ENCODE assay signal across 9 mouse cellular contexts in the genomic region with DNA sequence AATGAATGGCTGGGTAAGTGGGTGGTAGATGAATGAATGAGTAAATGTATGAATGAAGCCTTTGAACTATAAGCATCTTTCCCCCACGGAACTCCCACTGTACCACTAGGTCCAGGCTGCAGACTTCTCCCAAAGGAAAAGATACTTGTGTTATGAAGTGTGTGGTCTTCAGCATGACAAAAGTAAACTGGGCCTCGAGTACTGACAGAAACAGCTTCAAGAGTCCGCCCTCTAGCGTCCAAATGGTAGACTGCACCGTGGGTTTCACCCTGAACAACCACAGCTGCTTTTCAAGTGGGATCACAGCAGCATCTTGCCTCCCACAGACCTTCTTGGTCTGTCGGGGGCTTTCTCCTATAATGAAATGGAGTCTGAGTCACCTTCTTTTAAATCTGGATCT. TPM values are rescaled to one million over a fixed set of nuclear protein-coding genes. Genes with fewer than 3 reads are reported as not detected.
DNase-seq lines count a peak whose midpoint lies in the region; ATAC-seq and TF ChIP-seq lines count a peak whose summit lies in the region.
"Had no signal": no experiment of that assay in that cellular context is flagged by ENCODE, and none has a peak within 500 bp of the region (broad histone marks: within the 10 kb centered on the region; RNA-seq: fewer than 3 reads in every experiment).

No protein-coding gene starts in this region.

- no peak for ATAC-seq in activated CD4-positive, CD25-positive, alpha-beta regulatory T cell, adult 4 months

- no peaks in the 10 kb centered on the region for H3K4me1 ChIP-seq in E14TG2a.4 (replicated peaks; ENCODE audit: low read depth, low read length)
- H3K4me1 ChIP-seq: limb, embryonic 12.5 days had no signal

- peak; percentile 36 to 85 for DNase-seq in adrenal gland, adult (ENCODE audit: inconsistent age in 2 of 2, low spot score in 1 of 2)
- DNase-seq in embryo, embryonic 10.5 days (ENCODE audit: low spot score): peak; percentile 80
- DNase-seq in heart, postnatal 4 days: peak; percentile 77
- peak; percentile 68 to 90 for DNase-seq in layer of hippocampus, postnatal 25 days (ENCODE audit: extremely low spot score in 1 of 2, low spot score in 1 of 2)
- peak; percentile 65 for DNase-seq in mesoderm, embryonic 11.5 days (ENCODE audit: low read depth, low spot score)
- peak; percentile 86 for DNase-seq in right cerebral cortex, postnatal 4 days

- H3K9me3 ChIP-seq in E14TG2a.4 (ENCODE audit: low read length): no peaks in the 10 kb centered on the region
- H3K9me3 ChIP-seq: limb, embryonic 12.5 days had no signal

- no peaks in the 10 kb centered on the region for H3K36me3 ChIP-seq in E14TG2a.4 (ENCODE audit: insufficient read depth, low read length)
- H3K36me3 ChIP-seq: limb, embryonic 12.5 days had no signal

- peak; percentile 97 for TF ChIP-seq CTCF in E14TG2a.4 (conservative IDR thresholded peaks at IDR 0.05; ENCODE audit: low read length)

- no peak overlapping the region for H3K4me3 ChIP-seq in E14TG2a.4 (replicated peaks; ENCODE audit: low read length)
- H3K4me3 ChIP-seq: limb, embryonic 12.5 days had no signal

- H3K27me3 ChIP-seq in E14TG2a.4 (ENCODE audit: insufficient read depth, low read length): peaks cover 8% of the 10 kb centered on the region; the same call in 1 of the 2 replicates
- H3K27me3 ChIP-seq: limb, embryonic 12.5 days had no signal

RNA-seq across cellular contexts. Expression of a gene that starts 54.7 kb away (rescaled TPM):
- total RNA-seq in heart, postnatal 4 days (2021): not detected
- total RNA-seq in layer of hippocampus, postnatal 25 days (2021): under 1 TPM; 0.86 to 0.96 TPM
- polyA plus RNA-seq in activated CD4-positive, CD25-positive, alpha-beta regulatory T cell, adult 4 months (2017; shearing (Covaris generic)): not detected
- polyA plus RNA-seq: limb, embryonic 12.5 days had no signal
